Mouse (Mus musculus): ENCODE measurements at regions not wholly inside any gene's neighbourhood (a gene's known extent, or its start where the extent isn't known, plus 50 kb on each side); places are given as distances from the start of the nearest gene placed in this dataset.

- Histone ChIP-seq H3K27ac (ENCODE audit: insufficient read depth, low read depth, low read length, poor library complexity, severe bottlenecking) (no peak overlapping the region), H3K4me1 (ENCODE audit: control insufficient read depth in 2 of 2, insufficient read depth in 2 of 2, low read length in 2 of 2, poor library complexity in 1 of 2) (peaks cover 0 to 9% of the 10 kb centered on the region in 2 experiments; a peak in 1 of 4 replicates), H3K4me3 (ENCODE audit: insufficient read depth in 1 of 2, low read depth in 1 of 2, low read length in 2 of 2, poor library complexity in 1 of 2, severe bottlenecking in 1 of 2) (peak overlapping the region in 1 of 2 experiments; percentile 54; a peak in 1 of 4 replicates), H3K9ac (ENCODE audit: insufficient read depth, low read depth, low read length, poor library complexity, severe bottlenecking) (0 out of 2 replicates have a peak overlapping the region, but pooled peaks have one; percentile 72), H3K36me3 (ENCODE audit: control insufficient read depth, insufficient read depth, low read length, poor library complexity, severe bottlenecking) (no peaks in the 10 kb centered on the region), H3K9me3 (ENCODE audit: control insufficient read depth, insufficient read depth, low read depth, low read length) (no peaks in the 10 kb centered on the region)
- in situ Hi-C loops (cut with MboI; ENCODE audit: low sequenced_read_pairs in 2 of 2, unreplicated experiment in 2 of 2) = no loop called here
- TF ChIP-seq HCFC1 (IDR thresholded peaks at IDR 0.05; ENCODE audit: borderline replicate concordance, insufficient read depth, low read length) (no peak), MAFK (IDR thresholded peaks at IDR 0.05; ENCODE audit: insufficient read depth, low read depth, low read length) (no peak), CHD2 (IDR thresholded peaks at IDR 0.05; ENCODE audit: low read depth, low read length) (no peak), ZC3H11A (IDR thresholded peaks at IDR 0.05; ENCODE audit: borderline replicate concordance, low read depth, low read length) (no peak), ZNF384 (IDR thresholded peaks at IDR 0.05; ENCODE audit: low read depth, low read length) (no peak)
- DNase-seq (ENCODE audit: low read depth, low spot score) = no peak
Measured at GRCm38 (mm10) chr11:22646192-22646936, 134.5 kb downstream of the Tmem17 start.

- no peak for DNase-seq (ENCODE audit: low read depth, low spot score)
- Histone ChIP-seq H3K36me3 (ENCODE audit: control insufficient read depth, insufficient read depth, low read length, poor library complexity, severe bottlenecking) (no peaks in the 10 kb centered on the region), H3K4me3 (ENCODE audit: insufficient read depth in 1 of 2, low read depth in 1 of 2, low read length in 2 of 2, poor library complexity in 1 of 2, severe bottlenecking in 1 of 2) (no peak overlapping the region), H3K9me3 (ENCODE audit: control insufficient read depth, insufficient read depth, low read depth, low read length) (no peaks in the 10 kb centered on the region), H3K4me1 (ENCODE audit: control insufficient read depth in 2 of 2, insufficient read depth in 2 of 2, low read length in 2 of 2, poor library complexity in 1 of 2) (peaks cover 0 to 9% of the 10 kb centered on the region in 2 experiments; a peak in 1 of 4 replicates), H3K27ac (ENCODE audit: insufficient read depth, low read depth, low read length, poor library complexity, severe bottlenecking) (no peak overlapping the region), H3K9ac (ENCODE audit: insufficient read depth, low read depth, low read length, poor library complexity, severe bottlenecking) (no peak overlapping the region)
- in situ Hi-C loops (cut with MboI; ENCODE audit: low sequenced_read_pairs in 2 of 2, unreplicated experiment in 2 of 2) = no loop called here
- TF ChIP-seq ZC3H11A (IDR thresholded peaks at IDR 0.05; ENCODE audit: borderline replicate concordance, low read depth, low read length) (no peak), CHD2 (IDR thresholded peaks at IDR 0.05; ENCODE audit: low read depth, low read length) (no peak), HCFC1 (IDR thresholded peaks at IDR 0.05; ENCODE audit: borderline replicate concordance, insufficient read depth, low read length) (no peak), MAFK (IDR thresholded peaks at IDR 0.05; ENCODE audit: insufficient read depth, low read depth, low read length) (no peak), ZNF384 (IDR thresholded peaks at IDR 0.05; ENCODE audit: low read depth, low read length) (no peak)
Measured at GRCm38 (mm10) chr11:22648275-22648674, 136.4 kb downstream of the Tmem17 start.

GRCm38 (mm10) chr11:22650771-22651170, 138.9 kb downstream of the Tmem17 start:
- TF ChIP-seq MAFK (IDR thresholded peaks at IDR 0.05; ENCODE audit: insufficient read depth, low read depth, low read length) = no peak
- no peak for TF ChIP-seq CHD2 (IDR thresholded peaks at IDR 0.05; ENCODE audit: low read depth, low read length)
- no peak for TF ChIP-seq ZC3H11A (IDR thresholded peaks at IDR 0.05; ENCODE audit: borderline replicate concordance, low read depth, low read length)
- TF ChIP-seq HCFC1 (IDR thresholded peaks at IDR 0.05; ENCODE audit: borderline replicate concordance, insufficient read depth, low read length) = no peak
- Histone ChIP-seq H3K9ac (ENCODE audit: insufficient read depth, low read depth, low read length, poor library complexity, severe bottlenecking) (no peak overlapping the region), H3K27ac (ENCODE audit: insufficient read depth, low read depth, low read length, poor library complexity, severe bottlenecking) (no peak overlapping the region), H3K4me1 (ENCODE audit: control insufficient read depth in 2 of 2, insufficient read depth in 2 of 2, low read length in 2 of 2, poor library complexity in 1 of 2) (peaks cover 0 to 9% of the 10 kb centered on the region in 2 experiments; a peak in 1 of 4 replicates), H3K9me3 (ENCODE audit: control insufficient read depth, insufficient read depth, low read depth, low read length) (no peaks in the 10 kb centered on the region), H3K4me3 (ENCODE audit: insufficient read depth in 1 of 2, low read depth in 1 of 2, low read length in 2 of 2, poor library complexity in 1 of 2, severe bottlenecking in 1 of 2) (peak overlapping the region in 1 of 2 experiments; percentile 19; a peak in 1 of 4 replicates), H3K36me3 (ENCODE audit: control insufficient read depth, insufficient read depth, low read length, poor library complexity, severe bottlenecking) (no peaks in the 10 kb centered on the region)
- no peak for DNase-seq (ENCODE audit: low read depth, low spot score)
- in situ Hi-C loops (cut with MboI; ENCODE audit: low sequenced_read_pairs in 2 of 2, unreplicated experiment in 2 of 2) = no loop called here

GRCm38 (mm10) chr11:22651313-22651712, 139.4 kb downstream of the Tmem17 start:
- in situ Hi-C loops (cut with MboI; ENCODE audit: low sequenced_read_pairs in 2 of 2, unreplicated experiment in 2 of 2) = no loop called here
- no peak for DNase-seq (ENCODE audit: low read depth, low spot score)

More at GRCm38 (mm10) chr11:22651313-22651712, 139.4 kb downstream of the Tmem17 start:
- no peaks in the 10 kb centered on the region for H3K9me3 ChIP-seq (ENCODE audit: control insufficient read depth, insufficient read depth, low read depth, low read length)
- no peak overlapping the region for H3K27ac ChIP-seq (ENCODE audit: insufficient read depth, low read depth, low read length, poor library complexity, severe bottlenecking)
- no peak overlapping the region for H3K9ac ChIP-seq (ENCODE audit: insufficient read depth, low read depth, low read length, poor library complexity, severe bottlenecking)
- H3K4me3 ChIP-seq (ENCODE audit: insufficient read depth in 1 of 2, low read depth in 1 of 2, low read length in 2 of 2, poor library complexity in 1 of 2, severe bottlenecking in 1 of 2) = no peak overlapping the region
- H3K36me3 ChIP-seq (ENCODE audit: control insufficient read depth, insufficient read depth, low read length, poor library complexity, severe bottlenecking) = no peaks in the 10 kb centered on the region
- H3K4me1 ChIP-seq (ENCODE audit: control insufficient read depth in 2 of 2, insufficient read depth in 2 of 2, low read length in 2 of 2, poor library complexity in 1 of 2) = peaks cover 0 to 9% of the 10 kb centered on the region in 2 experiments; a peak in 1 of 4 replicates
- TF ChIP-seq MAFK (IDR thresholded peaks at IDR 0.05; ENCODE audit: insufficient read depth, low read depth, low read length) (no peak), HCFC1 (IDR thresholded peaks at IDR 0.05; ENCODE audit: borderline replicate concordance, insufficient read depth, low read length) (no peak), ZNF384 (IDR thresholded peaks at IDR 0.05; ENCODE audit: low read depth, low read length) (no peak), ZC3H11A (IDR thresholded peaks at IDR 0.05; ENCODE audit: borderline replicate concordance, low read depth, low read length) (no peak), CHD2 (IDR thresholded peaks at IDR 0.05; ENCODE audit: low read depth, low read length) (no peak)

Data from ES-E14 (cell line).